Mouse (Mus musculus): ENCODE results near the gene Ccdc90b. TPM values are rescaled to one million over a fixed set of nuclear protein-coding genes. Genes with fewer than 3 reads are reported as not detected.

Gene Ccdc90b
- total RNA-seq (2021): 10 to 100 TPM; 36.6 to 46.4 TPM
- long read RNA-seq, experiment 1, transcript Ccdc90b-201 (9 exons, 1,596 nt): major isoform, 19 of 22 reads
- long read RNA-seq, experiment 1, partial matches to known transcripts: 1 of 22 reads
- long read RNA-seq, experiment 1, other reads (novel, unspliced or antisense): 1 of 22 reads
- long read RNA-seq, experiment 2, transcript Ccdc90b-202 (8 exons, 1,494 nt): minor isoform, 6 of 72 reads
- long read RNA-seq, experiment 2, transcript Ccdc90b-201 (9 exons, 1,596 nt): major isoform, 60 of 72 reads
- long read RNA-seq, experiment 2, partial matches to known transcripts: 3 of 72 reads
- long read RNA-seq, experiment 2, other reads (novel, unspliced or antisense): 3 of 72 reads

- peak; percentile 69 to 83 for DNase-seq (ENCODE audit: low spot score in 2 of 2)
Measured at GRCm38 (mm10) chr7:92560986-92561876, at the start of gene Ccdc90b. Gene Ccdc90b, plus strand, starts transcription at chr7:92561149.

GRCm38 (mm10) chr7:92520397-92520796 lies 40.6 kb upstream of the Ccdc90b start:
- DNase-seq (ENCODE audit: low spot score in 2 of 2): no peak

GRCm38 (mm10) chr7:92520820-92521219 lies 40.1 kb upstream of the Ccdc90b start:
- peak; percentile 39 to 42 for DNase-seq (ENCODE audit: low spot score in 2 of 2)

- no peak for DNase-seq (ENCODE audit: low spot score in 2 of 2)
Measured at GRCm38 (mm10) chr7:92529245-92529644, 31.7 kb upstream of the Ccdc90b start.

- DNase-seq (ENCODE audit: low spot score in 2 of 2): no peak
Measured at GRCm38 (mm10) chr7:92532351-92533036, 28.5 kb upstream of the Ccdc90b start.

- no peak for DNase-seq (ENCODE audit: low spot score in 2 of 2)
Measured at GRCm38 (mm10) chr7:92546763-92547162, 14.2 kb upstream of the Ccdc90b start.

- DNase-seq (ENCODE audit: low spot score in 2 of 2): no peak
Measured at GRCm38 (mm10) chr7:92550248-92550989, 10.5 kb upstream of the Ccdc90b start.

GRCm38 (mm10) chr7:92550990-92551392 lies 10.0 kb upstream of the Ccdc90b start:
- DNase-seq (ENCODE audit: low spot score in 2 of 2): no peak

GRCm38 (mm10) chr7:92558744-92559143 lies 2.2 kb upstream of the Ccdc90b start:
- DNase-seq (ENCODE audit: low spot score in 2 of 2): no peak

- DNase-seq (ENCODE audit: low spot score in 2 of 2): no peak
Measured at GRCm38 (mm10) chr7:92566775-92567174, 5.8 kb downstream of the Ccdc90b start.

- DNase-seq (ENCODE audit: low spot score in 2 of 2): no peak
Measured at GRCm38 (mm10) chr7:92580491-92581207, 19.7 kb downstream of the Ccdc90b start.

GRCm38 (mm10) chr7:92583567-92583966 lies 22.6 kb downstream of the Ccdc90b start:
- DNase-seq (ENCODE audit: low spot score in 2 of 2): no peak

- no peak for DNase-seq (ENCODE audit: low spot score in 2 of 2)
Measured at GRCm38 (mm10) chr7:92589986-92590385, 29.0 kb downstream of the Ccdc90b start.

GRCm38 (mm10) chr7:92590842-92591241 lies 29.9 kb downstream of the Ccdc90b start:
- DNase-seq (ENCODE audit: low spot score in 2 of 2): no peak

- DNase-seq (ENCODE audit: low spot score in 2 of 2): peak in 1 of 2 experiments; percentile 12
Measured at GRCm38 (mm10) chr7:92604961-92605360, 44.0 kb downstream of the Ccdc90b start.

GRCm38 (mm10) chr7:92610830-92611229 lies 49.9 kb downstream of the Ccdc90b start:
- no peak for DNase-seq (ENCODE audit: low spot score in 2 of 2)

- DNase-seq (ENCODE audit: low spot score in 2 of 2): no peak
Measured at GRCm38 (mm10) chr7:92624488-92624887, 63.5 kb downstream of the Ccdc90b start.

- DNase-seq (ENCODE audit: low spot score in 2 of 2): no peak
Measured at GRCm38 (mm10) chr7:92630167-92630566, 69.2 kb downstream of the Ccdc90b start.
